Mouse (Mus musculus) left cerebral cortex, adult 11 months (tissue): ENCODE measurements around the gene Pdpk1.
"Not testable (repeated sequence)": the region's sequence is repeated elsewhere in the genome, so short reads cannot be mapped to it uniquely, and the experiment has no call there.

Experiments used
- DNase-seq: peaks from one replicate; pipeline ENCODE4 v3.0.0; 2022; ENCODE audit warnings: low spot score

Pdpk1 gene

GRCm38 (mm10) chr17:24162584-24163175, 12.0 kb upstream of the Pdpk1 start:
- no peak for DNase-seq

- DNase-seq = no peak
Measured at GRCm38 (mm10) chr17:24161466-24161865, 10.7 kb upstream of the Pdpk1 start.

- DNase-seq = no peak
Measured at GRCm38 (mm10) chr17:24157526-24157925, 6.8 kb upstream of the Pdpk1 start.

- DNase-seq = no peak
Measured at GRCm38 (mm10) chr17:24157121-24157520, 6.4 kb upstream of the Pdpk1 start.

GRCm38 (mm10) chr17:24156394-24156793, 5.7 kb upstream of the Pdpk1 start:
- no peak for DNase-seq

- DNase-seq = no peak
Measured at GRCm38 (mm10) chr17:24155742-24156141, 5.0 kb upstream of the Pdpk1 start.

- DNase-seq = no peak
Measured at GRCm38 (mm10) chr17:24154463-24154862, 3.7 kb upstream of the Pdpk1 start.

- DNase-seq = no peak
Measured at GRCm38 (mm10) chr17:24151890-24152563, 1.3 kb upstream of the Pdpk1 start.

- no peak for DNase-seq
Measured at GRCm38 (mm10) chr17:24151382-24151781, 658 bp upstream of the Pdpk1 start.

- no peak for DNase-seq
Measured at GRCm38 (mm10) chr17:24149421-24149820, 1.3 kb downstream of the Pdpk1 start.

GRCm38 (mm10) chr17:24142897-24143296, 7.8 kb downstream of the Pdpk1 start:
- no peak for DNase-seq

GRCm38 (mm10) chr17:24141425-24141920, 9.3 kb downstream of the Pdpk1 start:
- DNase-seq = peak; percentile 95

GRCm38 (mm10) chr17:24140845-24141424, 9.8 kb downstream of the Pdpk1 start:
- DNase-seq = no peak

GRCm38 (mm10) chr17:24139968-24140367, 10.8 kb downstream of the Pdpk1 start:
- no peak for DNase-seq

- no peak for DNase-seq
Measured at GRCm38 (mm10) chr17:24139256-24139655, 11.5 kb downstream of the Pdpk1 start.

- DNase-seq = no peak
Measured at GRCm38 (mm10) chr17:24137226-24137880, 13.4 kb downstream of the Pdpk1 start.

- DNase-seq = no peak
Measured at GRCm38 (mm10) chr17:24134062-24134461, 16.7 kb downstream of the Pdpk1 start.

GRCm38 (mm10) chr17:24132919-24133318, 17.8 kb downstream of the Pdpk1 start:
- DNase-seq = not testable (repeated sequence)

GRCm38 (mm10) chr17:24131570-24131969, 19.2 kb downstream of the Pdpk1 start:
- DNase-seq = no peak

- not testable (repeated sequence) for DNase-seq
Measured at GRCm38 (mm10) chr17:24129246-24129645, 21.5 kb downstream of the Pdpk1 start.

GRCm38 (mm10) chr17:24127592-24127991, 23.1 kb downstream of the Pdpk1 start:
- no peak for DNase-seq

GRCm38 (mm10) chr17:24126801-24127200, 23.9 kb downstream of the Pdpk1 start:
- DNase-seq = no peak

GRCm38 (mm10) chr17:24119446-24119845, 31.3 kb downstream of the Pdpk1 start:
- DNase-seq = no peak
